Mouse (Mus musculus) embryo, embryonic 10.5 days (tissue): Measurements from ENCODE around the gene Grm7.
A peak's percentile ranks its signal among the peaks of the same experiment; 100 is the strongest.

ENCODE experiments used
- DNase-seq: peaks from one replicate; pipeline ENCODE4 v3.0.0-alpha.2; 2015; ENCODE audit warnings: low spot score

Grm7 gene

DNA sequence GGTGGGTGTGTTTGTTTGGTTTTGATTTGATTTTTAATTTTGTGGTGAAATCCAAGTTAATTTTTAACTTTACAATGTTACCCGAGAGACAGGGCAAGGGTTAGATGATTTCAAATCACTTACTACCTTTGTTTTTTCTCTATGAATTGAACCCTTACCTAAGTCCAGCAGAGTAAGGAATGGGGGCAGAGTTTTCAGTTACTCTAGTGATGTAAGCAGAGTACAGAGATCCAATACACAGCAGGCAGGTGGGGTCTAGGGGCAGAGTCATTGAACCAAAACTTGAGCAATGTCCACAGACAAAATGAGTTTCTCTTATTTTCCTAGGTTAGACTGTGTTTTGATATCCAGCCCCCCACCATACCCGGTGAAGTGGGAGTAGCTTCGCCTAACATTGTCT is 723.2 kb downstream of the Grm7 start:
- DNase-seq = no peak

DNA sequence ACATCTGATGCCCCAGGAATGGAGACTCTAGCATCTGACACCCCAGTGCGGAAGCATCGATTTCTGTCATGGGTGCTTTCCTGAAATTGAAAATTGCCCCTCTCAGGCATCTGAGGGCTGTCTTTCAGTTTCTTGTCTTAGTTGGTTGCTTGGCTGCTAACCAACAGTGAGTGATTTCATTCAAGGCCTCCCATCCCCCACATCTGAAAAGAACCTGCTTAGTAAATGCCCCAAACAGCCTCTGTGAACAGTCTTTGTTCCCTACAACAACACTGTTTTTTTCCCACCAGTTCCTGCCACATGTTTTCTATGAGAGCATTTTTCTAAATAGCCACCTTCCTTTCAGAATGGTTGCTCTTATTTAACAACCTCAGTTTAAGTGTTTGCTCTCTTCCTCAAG is 723.6 kb downstream of the Grm7 start:
- DNase-seq = peak; percentile 22

DNA sequence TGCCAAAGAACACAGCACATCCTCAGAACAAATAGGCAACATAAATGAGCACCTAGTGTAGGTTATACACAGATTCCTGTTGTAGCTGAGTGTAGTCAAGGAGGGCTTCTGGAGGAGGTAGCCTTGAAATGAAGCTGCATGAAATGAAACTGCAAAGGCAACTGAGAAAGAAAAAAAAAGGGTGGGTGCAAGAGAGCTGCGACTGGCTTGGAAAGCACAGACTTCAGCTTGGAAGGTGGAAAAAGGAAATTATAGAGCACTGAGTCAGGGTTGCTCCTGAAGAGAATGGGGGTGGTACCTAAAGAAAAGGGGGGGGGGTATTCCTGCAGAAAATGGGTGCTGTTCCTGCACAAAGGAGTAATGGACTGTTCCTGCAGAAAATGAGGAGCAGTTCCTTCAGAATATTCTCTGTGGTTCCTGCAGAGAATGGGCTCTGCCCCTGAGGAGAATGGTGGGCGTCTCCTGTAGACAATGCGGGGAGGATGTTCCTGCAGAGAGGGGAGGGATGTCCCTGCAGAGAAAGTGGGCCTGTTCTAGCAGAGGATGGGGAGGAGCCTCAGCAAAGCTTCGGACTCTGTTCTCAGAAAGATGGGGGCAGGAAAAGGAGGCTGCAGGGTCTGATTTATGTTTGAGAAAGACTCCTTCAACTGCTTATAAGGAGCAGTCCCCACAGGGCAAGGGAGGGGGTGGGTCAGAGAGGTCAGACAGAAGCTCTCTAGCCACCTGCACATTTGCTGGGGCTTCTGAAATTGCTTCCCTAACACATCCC is 726.4 kb downstream of the Grm7 start:
- DNase-seq = peak; percentile 63

- DNase-seq = peak; percentile 25
Observed at GRCm38 (mm10) chr6:111372626-111373380, 727.4 kb downstream of the Grm7 start.

DNA sequence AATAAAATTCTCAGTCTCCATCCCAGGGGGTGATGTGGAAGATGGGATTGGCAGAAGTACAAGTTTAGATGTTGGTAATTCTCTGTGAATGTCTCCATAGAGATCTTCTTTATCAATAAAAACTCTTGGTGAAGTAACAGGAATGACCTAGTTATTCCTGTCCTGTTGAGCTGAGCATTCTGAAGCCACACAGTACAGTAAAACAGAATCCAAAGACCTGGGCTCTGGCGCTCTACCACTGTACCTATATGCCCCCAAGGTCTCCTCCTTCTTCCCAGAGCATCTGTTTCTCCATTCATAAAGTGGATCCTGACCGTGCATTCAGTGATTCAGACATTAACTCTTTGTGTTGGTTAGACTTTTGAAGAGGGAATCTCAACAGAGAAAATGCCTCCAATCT is 735.3 kb downstream of the Grm7 start:
- no peak for DNase-seq

GRCm38 (mm10) chr6:111408750-111409149 is 763.4 kb downstream of the Grm7 start:
- DNase-seq = no peak

- no peak for DNase-seq
Observed at GRCm38 (mm10) chr6:111424737-111425136, 779.4 kb downstream of the Grm7 start.

- no peak for DNase-seq
Observed at GRCm38 (mm10) chr6:111446228-111446627, 800.8 kb downstream of the Grm7 start.

DNA sequence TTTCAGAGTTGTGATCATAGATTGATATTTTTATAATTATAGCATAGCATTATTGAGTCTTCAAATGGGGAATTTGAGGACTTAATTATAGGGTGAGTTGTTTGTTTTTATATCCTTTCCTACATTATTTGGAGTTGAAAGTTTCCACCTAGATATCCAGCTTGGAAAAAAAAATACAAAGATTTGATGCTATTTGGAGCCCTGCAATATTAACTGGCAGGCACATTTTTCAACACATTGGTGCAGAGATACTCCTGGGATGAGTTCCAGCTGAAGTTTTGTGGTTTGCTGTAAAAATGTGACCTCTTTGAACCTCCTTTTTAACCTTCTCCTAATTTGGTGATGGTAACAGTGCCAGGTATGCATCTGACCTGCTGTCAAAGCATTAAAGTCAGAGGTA is 802.5 kb downstream of the Grm7 start:
- no peak for DNase-seq

DNA sequence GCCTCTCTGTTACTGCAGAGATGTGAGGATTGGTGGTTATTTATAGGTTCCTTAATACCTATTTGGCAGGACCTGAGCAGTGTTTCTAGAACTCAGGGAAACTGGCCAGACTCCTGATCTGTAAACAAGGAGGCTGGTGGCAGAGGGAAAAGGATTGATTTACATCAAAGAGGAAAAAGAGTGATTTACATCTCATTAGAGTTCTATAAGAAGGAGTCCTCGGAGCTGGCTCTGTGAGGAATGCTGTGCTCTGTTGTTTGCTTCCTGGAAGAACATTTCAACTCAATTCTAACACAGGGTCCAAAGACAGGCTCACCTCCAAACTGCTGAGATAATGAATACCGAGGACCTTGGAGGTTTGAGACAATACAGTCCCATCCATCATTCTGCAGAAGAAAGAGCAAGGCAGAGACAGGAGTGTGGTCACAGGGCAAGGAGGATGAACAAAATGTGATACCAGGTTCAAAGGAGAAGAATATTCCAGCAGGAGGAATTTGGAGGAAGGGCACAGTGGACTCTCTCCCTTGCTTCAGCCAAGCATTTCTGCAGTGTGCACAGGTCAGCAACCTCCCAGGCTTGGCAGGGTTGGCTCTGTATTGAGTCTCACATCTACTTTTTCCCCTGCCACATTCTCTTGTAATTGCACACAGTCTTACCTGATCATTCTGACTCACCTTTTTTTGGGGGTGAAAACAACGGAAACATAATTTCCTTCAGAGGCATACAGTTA is 803.8 kb downstream of the Grm7 start:
- DNase-seq = peak; percentile 5

DNA sequence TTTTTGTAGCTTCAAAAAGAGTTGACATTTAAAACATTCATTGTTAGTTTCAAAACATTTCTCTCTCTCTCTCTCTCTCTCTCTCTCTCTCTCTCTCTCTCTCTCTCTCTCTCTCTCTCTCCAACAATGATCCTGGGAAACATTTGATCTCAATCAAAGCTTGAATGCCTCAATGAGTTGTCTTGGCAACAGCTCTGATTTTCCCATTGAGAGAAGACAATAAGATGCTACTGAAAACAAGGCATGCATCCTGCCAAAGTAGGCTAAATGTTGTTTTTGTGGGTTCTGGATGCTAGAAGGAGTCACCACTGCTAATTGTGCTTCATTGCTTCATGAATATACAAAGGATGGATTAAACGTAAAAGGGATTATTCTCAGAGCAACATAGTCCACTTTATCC is 836.5 kb downstream of the Grm7 start:
- DNase-seq = peak; percentile 6

DNA sequence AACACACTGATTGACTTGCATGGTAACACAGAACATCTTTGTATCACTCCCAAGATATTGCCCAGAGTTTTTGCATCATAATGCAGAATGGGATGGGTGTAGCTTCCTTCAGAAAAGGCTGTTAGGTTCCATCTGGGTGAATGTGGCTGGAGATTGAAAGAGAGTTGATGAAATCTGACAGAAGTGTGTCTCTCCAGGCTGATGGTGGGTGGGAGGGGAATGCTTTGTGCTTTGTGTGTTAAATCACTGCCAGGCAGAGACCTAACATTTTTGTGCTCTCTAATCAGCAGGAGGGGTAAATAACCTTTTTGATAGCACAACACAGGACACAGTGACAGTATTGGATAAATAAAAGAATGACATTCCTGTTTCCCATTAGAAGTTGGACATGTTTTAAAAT is 840.7 kb downstream of the Grm7 start:
- no peak for DNase-seq

DNA sequence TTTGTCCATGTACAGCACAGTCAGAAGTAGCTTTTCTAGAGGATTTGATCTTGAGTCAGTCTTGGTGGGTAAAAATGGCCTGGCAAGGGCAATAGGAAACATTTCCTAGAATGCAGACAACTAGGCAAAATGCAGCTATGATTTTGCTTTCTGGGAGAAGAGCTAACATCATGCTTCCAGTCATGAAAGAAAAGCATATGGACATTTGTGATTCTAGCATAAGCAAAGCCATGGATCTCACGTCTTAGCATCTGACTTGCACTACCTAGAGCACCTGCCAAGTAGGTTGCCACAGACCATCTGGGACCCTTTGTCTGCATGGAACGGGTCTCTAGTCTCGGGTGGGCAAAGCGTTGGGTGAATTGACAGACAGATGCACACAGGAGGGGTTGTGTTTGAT is 842.2 kb downstream of the Grm7 start:
- no peak for DNase-seq

GRCm38 (mm10) chr6:111492166-111492565 is 846.8 kb downstream of the Grm7 start:
- no peak for DNase-seq

- no peak for DNase-seq
Observed at GRCm38 (mm10) chr6:111499542-111499941, 854.2 kb downstream of the Grm7 start.

DNA sequence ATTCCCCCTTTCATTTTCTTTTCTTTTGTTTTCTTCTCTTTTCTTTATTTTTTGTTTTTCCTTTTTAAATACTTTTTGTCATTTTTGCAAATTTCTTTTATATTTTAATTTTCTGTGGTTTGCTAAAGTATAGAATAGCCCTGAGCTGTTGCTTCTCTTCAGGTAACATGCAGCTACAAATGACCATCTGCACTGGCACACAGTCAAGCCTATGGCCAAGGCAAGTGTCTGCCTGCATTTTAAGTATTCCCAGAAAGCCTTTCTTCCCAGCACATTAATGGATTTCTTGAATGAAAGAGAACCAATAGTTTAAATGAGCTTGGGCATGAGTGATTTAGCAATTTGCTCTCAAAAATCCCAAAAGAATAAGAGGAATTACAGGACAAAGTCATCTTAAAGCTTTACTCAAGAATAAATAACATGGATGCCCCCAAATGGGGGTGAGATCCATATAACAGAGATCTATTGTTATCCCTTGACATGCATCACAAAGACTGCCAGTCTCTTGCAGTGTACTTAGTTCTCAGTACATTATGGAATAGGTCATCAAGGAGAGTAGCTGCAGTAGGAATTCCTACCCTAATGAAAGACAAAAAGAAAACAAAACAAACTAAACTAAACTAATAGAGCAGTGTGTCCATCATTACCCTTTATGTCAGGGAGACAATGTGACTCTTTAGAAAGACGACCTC is 865.5 kb downstream of the Grm7 start:
- no peak for DNase-seq

DNA sequence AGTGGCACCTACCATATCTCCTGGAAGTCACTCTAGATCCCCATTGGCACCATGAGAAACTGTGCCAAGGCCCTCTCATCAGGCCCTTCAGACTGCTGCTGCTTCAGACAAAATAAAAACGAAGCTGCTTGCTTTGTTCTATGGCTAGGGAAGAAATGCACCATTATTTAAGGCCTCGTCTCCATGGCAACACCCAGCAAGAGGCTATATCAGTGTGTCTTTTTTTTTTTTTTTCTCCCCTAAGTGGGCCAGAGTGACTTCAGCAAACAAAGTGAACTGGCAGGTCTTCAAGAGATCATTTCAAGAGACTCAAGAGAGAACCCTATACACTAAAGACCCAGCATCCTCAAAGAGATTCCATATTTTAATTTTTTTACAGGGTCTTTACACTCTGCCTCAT is 867.0 kb downstream of the Grm7 start:
- peak; percentile 21 for DNase-seq

DNA sequence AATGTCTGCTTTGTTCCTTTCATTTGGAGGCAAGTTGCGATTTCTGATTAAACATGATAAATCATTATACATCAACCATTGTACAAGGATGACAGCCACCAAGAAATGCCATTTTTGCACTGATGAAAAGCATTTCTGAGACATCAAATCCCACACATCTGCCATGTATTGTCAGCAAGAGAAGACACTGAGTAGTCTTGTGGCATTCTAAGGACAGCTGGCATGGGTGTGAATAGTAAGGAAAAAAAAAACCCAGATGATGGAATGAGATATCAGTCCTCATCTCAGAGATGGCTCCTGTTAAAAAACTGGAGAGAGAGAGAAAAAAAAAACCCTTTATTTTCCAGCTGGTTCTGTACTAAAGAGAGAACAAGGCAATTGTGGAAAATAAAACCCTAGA is 875.8 kb downstream of the Grm7 start:
- DNase-seq = no peak

- DNase-seq = no peak
Observed at GRCm38 (mm10) chr6:111522122-111522521, 876.7 kb downstream of the Grm7 start.

DNA sequence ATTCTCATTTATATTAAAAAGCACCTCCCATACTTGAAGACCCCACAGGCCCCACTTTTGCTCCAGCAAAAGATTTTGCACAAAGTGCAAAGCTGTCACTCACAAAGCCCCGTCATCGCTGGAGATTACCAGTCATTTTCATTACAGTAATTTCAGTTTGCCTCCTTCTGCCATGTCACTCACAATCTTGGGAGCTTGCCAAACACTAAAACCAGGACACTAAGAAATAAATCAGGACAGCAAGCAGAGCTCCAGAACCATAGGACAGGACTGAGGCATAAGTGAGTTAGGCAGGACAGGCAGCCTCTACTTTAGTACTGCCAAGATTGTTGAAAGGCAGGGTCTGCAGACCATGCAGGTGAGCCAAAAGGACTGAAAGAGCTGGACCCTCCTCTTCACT is 884.6 kb downstream of the Grm7 start:
- DNase-seq = no peak

DNA sequence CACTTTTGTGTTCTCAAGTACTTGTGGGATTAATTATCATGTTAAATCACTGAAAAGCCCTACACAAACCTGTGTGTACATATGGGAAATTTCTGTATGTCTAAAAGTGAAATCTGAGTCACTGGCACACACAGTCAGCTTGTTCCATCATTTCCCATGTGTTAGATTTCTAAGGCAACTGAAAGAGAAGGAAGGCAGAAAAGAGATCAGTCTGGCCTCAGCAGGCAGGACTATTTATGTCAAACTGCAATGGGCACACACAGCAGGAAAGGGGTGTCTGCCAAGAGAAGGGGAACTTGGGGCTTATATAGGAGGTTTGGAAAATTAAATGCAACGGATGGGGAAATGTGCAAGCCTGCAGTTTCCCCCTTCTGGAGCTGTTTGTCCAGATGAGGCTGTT is 913.2 kb downstream of the Grm7 start:
- DNase-seq = no peak

- no peak for DNase-seq
Observed at GRCm38 (mm10) chr6:111559459-111559858, 914.1 kb downstream of the Grm7 start.
